Mouse (Mus musculus) MEL (cell line): ENCODE results near the gene Dcbld1. TPM values are rescaled to one million over a fixed set of nuclear protein-coding genes. Genes with fewer than 3 reads are reported as not detected.
A peak's percentile ranks its signal among the peaks of the same experiment; 100 is the strongest.

Source experiments
- DNase-seq: peaks from one replicate; pipeline ENCODE4 v3.0.0; 2011; ENCODE audit warnings: low read depth, low spot score
- H3K27ac ChIP-seq: 2 replicates; pipeline ENCODE4 v1.5.1; 2012; ENCODE audit warnings: low read depth, mild to moderate bottlenecking, control low read depth, low read length, moderate library complexity; ENCODE audit not compliant: control insufficient read depth
- H3K27me3 ChIP-seq, 2 experiments: fragments of 150-350 bp in 1 of 2; sonication (generic) in 1 of 2; 2 replicates each; pipeline ENCODE4 v1.6.1; 2012; ENCODE audit warnings: low read length in 2 of 2, mild to moderate bottlenecking in 2 of 2, improper control_type of control experiment in 1 of 2, moderate library complexity in 1 of 2; ENCODE audit not compliant: insufficient read depth in 2 of 2, control insufficient read depth in 1 of 2
- H3K36me3 ChIP-seq, 2 experiments: 2 replicates each; pipeline ENCODE4 v1.6.1; 2012 to 2014; ENCODE audit warnings: low read length in 2 of 2, improper control_type of control experiment in 1 of 2, inconsistent platforms in 1 of 2, mild to moderate bottlenecking in 1 of 2; ENCODE audit not compliant: insufficient read depth in 2 of 2, control insufficient read depth in 1 of 2
- H3K4me1 ChIP-seq, 2 experiments: fragments of 150-350 bp in 1 of 2; sonication (generic) in 1 of 2; 2 replicates each; pipeline ENCODE4 v1.6.1; 2012; ENCODE audit warnings: low read length in 2 of 2, improper control_type of control experiment in 1 of 2, mild to moderate bottlenecking in 1 of 2; ENCODE audit not compliant: insufficient read depth in 2 of 2, control insufficient read depth in 1 of 2
- H3K4me3 ChIP-seq, 2 experiments: fragments of 150-350 bp in 1 of 2; sonication (generic) in 1 of 2; 2 replicates each; pipeline ENCODE4 v1.5.1; 2012; ENCODE audit warnings: low read depth in 2 of 2, low read length in 2 of 2, mild to moderate bottlenecking in 2 of 2, moderate library complexity in 2 of 2, control low read depth in 1 of 2, improper control_type of control experiment in 1 of 2; ENCODE audit not compliant: control insufficient read depth in 1 of 2, insufficient read depth in 1 of 2
- H3K79me2 ChIP-seq: 2 replicates; pipeline ENCODE4 v1.6.1; 2012; ENCODE audit warnings: mild to moderate bottlenecking, low read length, moderate library complexity; ENCODE audit not compliant: control insufficient read depth, poor library complexity, insufficient read depth
- H3K9ac ChIP-seq: 2 replicates; pipeline ENCODE4 v1.6.1; 2012; ENCODE audit warnings: low read depth, mild to moderate bottlenecking, control low read depth, low read length, moderate library complexity; ENCODE audit not compliant: control insufficient read depth, poor library complexity, severe bottlenecking
- H3K9me3 ChIP-seq: fragments of 150-350 bp; sonication (generic); replicated peaks from 2 replicates; pipeline ENCODE4 v1.6.1; 2012; ENCODE audit warnings: mild to moderate bottlenecking, low read length, improper control_type of control experiment, moderate library complexity; ENCODE audit not compliant: insufficient read depth
- EP300 ChIP-seq, 2 experiments: IDR thresholded peaks; 2 replicates each; pipeline ENCODE4 v1.6.1; 2011; ENCODE audit warnings: improper control_type of control experiment in 2 of 2, low read length in 2 of 2, low read depth in 1 of 2, mild to moderate bottlenecking in 1 of 2
- GABPA ChIP-seq: IDR thresholded peaks from 2 replicates; pipeline ENCODE4 v1.6.1; 2012; ENCODE audit warnings: low read depth, mild to moderate bottlenecking, inconsistent platforms, low read length, improper control_type of control experiment, moderate library complexity
- HCFC1 ChIP-seq: IDR thresholded peaks from 2 replicates; pipeline ENCODE4 v1.6.1; 2012; ENCODE audit warnings: low read depth, mild to moderate bottlenecking, inconsistent platforms, low read length, improper control_type of control experiment, moderate library complexity
- MAFK ChIP-seq: IDR thresholded peaks from 2 replicates; pipeline ENCODE4 v1.6.1; 2011; ENCODE audit warnings: low read depth, mild to moderate bottlenecking, low read length, improper control_type of control experiment, borderline replicate concordance
- MAX ChIP-seq: IDR thresholded peaks from 2 replicates; pipeline ENCODE4 v1.6.1; 2011; ENCODE audit warnings: low read length, improper control_type of control experiment
- MXI1 ChIP-seq: IDR thresholded peaks from 2 replicates; pipeline ENCODE4 v1.6.1; 2011; ENCODE audit warnings: mild to moderate bottlenecking, low read depth, low read length, improper control_type of control experiment
- MYC ChIP-seq: IDR thresholded peaks from 2 replicates; pipeline ENCODE4 v1.6.1; 2011; ENCODE audit warnings: low read depth, mild to moderate bottlenecking, low read length, improper control_type of control experiment, moderate library complexity
- POLR2A ChIP-seq, 2 experiments: IDR thresholded peaks; 2 replicates each; pipeline ENCODE4 v1.6.1; 2011 to 2012; ENCODE audit warnings: low read length in 2 of 2, mild to moderate bottlenecking in 2 of 2, control low read depth in 1 of 2, improper control_type of control experiment in 1 of 2, low read depth in 1 of 2, moderate library complexity in 1 of 2; ENCODE audit not compliant: control insufficient read depth in 1 of 2, insufficient read depth in 1 of 2, poor library complexity in 1 of 2
- POLR2AphosphoS5 ChIP-seq: IDR thresholded peaks from 2 replicates; pipeline ENCODE4 v1.6.1; 2012; ENCODE audit warnings: low read depth, borderline replicate concordance, mild to moderate bottlenecking, inconsistent platforms, low read length, moderate library complexity, mixed read lengths
- RCOR1 ChIP-seq: IDR thresholded peaks from 2 replicates; pipeline ENCODE4 v1.6.1; 2012; ENCODE audit warnings: low read depth, mild to moderate bottlenecking, inconsistent platforms, low read length, improper control_type of control experiment
- SIN3A ChIP-seq: IDR thresholded peaks from 2 replicates; pipeline ENCODE4 v1.6.1; 2012; ENCODE audit warnings: low read length, improper control_type of control experiment, inconsistent platforms
- USF1 ChIP-seq: IDR thresholded peaks from 2 replicates; pipeline ENCODE4 v1.6.1; 2014; ENCODE audit warnings: low read depth, mild to moderate bottlenecking, inconsistent platforms, low read length, improper control_type of control experiment, moderate library complexity
- ZNF384 ChIP-seq: IDR thresholded peaks from 2 replicates; pipeline ENCODE4 v1.6.1; 2012; ENCODE audit warnings: low read depth, mild to moderate bottlenecking, inconsistent platforms, low read length, improper control_type of control experiment
- polyA plus RNA-seq, 2 experiments: library from polyadenylated mRNA; stranded (reverse) in 1 of 2; unstranded in 1 of 2; fragments of >175 nt in 1 of 2; fragments of >200 nt in 1 of 2; gene quantifications; 2 replicates each; pipeline versions ENCODE4 v1.2.1 to v1.2.4; 2012; ENCODE audit warnings: low replicate concordance in 2 of 2, low read depth in 1 of 2; ENCODE audit not compliant: insufficient read length in 2 of 2, insufficient read depth in 1 of 2, missing spikeins in 1 of 2
- total RNA-seq: library from RNA; depleted of rRNA; stranded (reverse); fragments of 300-350 nt; gene quantifications from 2 replicates; pipeline ENCODE4 v1.2.3, GENCODE M21; 2012

Gene Dcbld1
- total and polyA plus RNA-seq, 3 experiments, result 4.0 to 7.1 TPM; not detected in 1

DNA sequence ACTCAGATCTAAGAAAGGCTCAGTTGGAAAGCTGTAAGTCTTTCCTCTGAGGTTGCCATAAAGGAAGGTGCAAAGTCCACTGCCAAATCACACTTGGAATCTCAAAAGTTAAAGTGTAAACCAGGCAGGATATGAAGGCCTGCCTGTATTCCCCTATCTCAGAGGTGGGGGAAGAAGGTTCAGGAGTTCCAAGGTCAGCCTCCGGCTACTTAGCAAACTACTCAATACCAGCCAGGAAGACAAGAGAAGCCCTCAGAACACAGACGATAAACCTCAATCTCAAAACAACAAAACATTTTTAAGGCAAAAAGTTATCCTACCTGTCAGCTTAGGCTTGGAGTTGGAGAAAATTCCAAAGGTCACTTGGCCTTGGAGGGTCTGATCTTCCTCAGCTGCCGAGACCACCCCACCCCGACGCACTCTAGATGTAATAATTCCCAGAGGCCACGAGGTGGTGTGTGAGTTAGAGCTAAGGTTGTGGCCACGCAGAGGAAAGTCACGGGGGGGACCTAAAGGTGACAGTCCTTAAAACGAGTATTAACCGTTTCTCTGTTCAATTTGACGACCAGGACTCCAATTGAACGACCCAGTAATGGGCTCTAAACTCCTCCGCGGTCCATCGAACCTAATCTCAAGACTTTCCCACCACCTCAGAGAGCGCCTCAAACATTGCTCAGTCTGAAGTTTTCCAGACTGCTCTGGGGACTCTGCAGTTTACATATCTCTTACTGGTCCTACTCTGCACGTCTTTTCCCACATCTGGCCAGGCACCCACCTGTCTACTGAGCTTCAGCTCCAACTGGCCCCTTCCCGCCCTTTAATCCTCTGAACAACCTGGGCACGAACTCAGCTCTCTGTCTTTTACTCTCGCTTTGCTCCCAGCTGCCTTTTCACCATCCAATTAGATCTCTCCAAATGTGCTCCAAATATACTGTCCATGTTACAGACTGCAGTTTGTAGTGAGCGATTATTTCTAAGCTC, 933 bp upstream of the Dcbld1 start (continued):
- TF ChIP-seq MAFK, result no peak
- TF ChIP-seq HCFC1, result no peak
- no peak for TF ChIP-seq USF1
- TF ChIP-seq SIN3A, result 0 out of 2 replicates have a peak, but pooled peaks have one; percentile 26
- TF ChIP-seq, all 39 proteins: peak for 6

GRCm38 (mm10) chr10:52233969-52234653, 692 bp downstream of the Dcbld1 start:
- H3K79me2 ChIP-seq, result peaks cover 7% of the 10 kb centered on the region; the same call in 1 of the 2 replicates
- H3K27ac ChIP-seq, result peak overlapping the region; percentile 36
- TF ChIP-seq ZNF384 (peak; percentile 80; the same call in 1 of the 2 replicates), POLR2AphosphoS5 (no peak), EP300 (IDR thresholded peaks at IDR 0.05; ENCODE audit: low read depth in 1 of 2, low read length in 2 of 2) (no peak), SIN3A (peak; percentile 66)
- H3K9ac ChIP-seq, result peak overlapping the region; percentile 78
- peak overlapping the region; percentile 71 to 82 for H3K4me3 ChIP-seq
- DNase-seq, result peak; percentile 74
- peaks cover 0 to 5% of the 10 kb centered on the region in 2 experiments; a peak in 2 of 4 replicates for H3K4me1 ChIP-seq
- 0 out of 4 replicates have a peak, but pooled peaks cover 0 to 1% of the 10 kb centered on the region in 2 experiments for H3K27me3 ChIP-seq
- H3K36me3 ChIP-seq, result no peaks in the 10 kb centered on the region
- no peaks in the 10 kb centered on the region for H3K9me3 ChIP-seq

GRCm38 (mm10) chr10:52234654-52234981, 1.2 kb downstream of the Dcbld1 start:
- H3K36me3 ChIP-seq, result no peaks in the 10 kb centered on the region
- H3K27ac ChIP-seq, result no peak overlapping the region
- H3K79me2 ChIP-seq, result peaks cover 7% of the 10 kb centered on the region; the same call in 1 of the 2 replicates
- no peaks in the 10 kb centered on the region for H3K27me3 ChIP-seq
- peak overlapping the region; percentile 78 for H3K9ac ChIP-seq
- H3K4me3 ChIP-seq, result peak overlapping the region; percentile 71 to 82
- no peak for DNase-seq
- TF ChIP-seq POLR2A (IDR thresholded peaks at IDR 0.05; ENCODE audit: control insufficient read depth in 1 of 2, insufficient read depth in 1 of 2, low read depth in 1 of 2, low read length in 2 of 2, poor library complexity in 1 of 2), result no peak
- no peak for TF ChIP-seq GABPA
- 0 out of 2 replicates have a peak, but pooled peaks have one; percentile 10 for TF ChIP-seq RCOR1
- TF ChIP-seq SIN3A, result 0 out of 2 replicates have a peak, but pooled peaks have one; percentile 47
- 0 out of 2 replicates have a peak, but pooled peaks have one; percentile 18 for TF ChIP-seq MAX
- TF ChIP-seq MXI1, result peak; percentile 71
- TF ChIP-seq MYC, result no peak
- peaks cover 0 to 5% of the 10 kb centered on the region in 2 experiments; a peak in 2 of 4 replicates for H3K4me1 ChIP-seq
- H3K9me3 ChIP-seq, result no peaks in the 10 kb centered on the region
